Mouse (Mus musculus) kidney, postnatal 25 days (tissue): Measurements from ENCODE around the gene Eif2b3.

Experiments
- DNase-seq, 2 experiments: peaks; one replicate each; pipeline ENCODE4 v3.0.0; 2021; ENCODE audit warnings: mixed read lengths in 2 of 2

Gene Eif2b3

DNA sequence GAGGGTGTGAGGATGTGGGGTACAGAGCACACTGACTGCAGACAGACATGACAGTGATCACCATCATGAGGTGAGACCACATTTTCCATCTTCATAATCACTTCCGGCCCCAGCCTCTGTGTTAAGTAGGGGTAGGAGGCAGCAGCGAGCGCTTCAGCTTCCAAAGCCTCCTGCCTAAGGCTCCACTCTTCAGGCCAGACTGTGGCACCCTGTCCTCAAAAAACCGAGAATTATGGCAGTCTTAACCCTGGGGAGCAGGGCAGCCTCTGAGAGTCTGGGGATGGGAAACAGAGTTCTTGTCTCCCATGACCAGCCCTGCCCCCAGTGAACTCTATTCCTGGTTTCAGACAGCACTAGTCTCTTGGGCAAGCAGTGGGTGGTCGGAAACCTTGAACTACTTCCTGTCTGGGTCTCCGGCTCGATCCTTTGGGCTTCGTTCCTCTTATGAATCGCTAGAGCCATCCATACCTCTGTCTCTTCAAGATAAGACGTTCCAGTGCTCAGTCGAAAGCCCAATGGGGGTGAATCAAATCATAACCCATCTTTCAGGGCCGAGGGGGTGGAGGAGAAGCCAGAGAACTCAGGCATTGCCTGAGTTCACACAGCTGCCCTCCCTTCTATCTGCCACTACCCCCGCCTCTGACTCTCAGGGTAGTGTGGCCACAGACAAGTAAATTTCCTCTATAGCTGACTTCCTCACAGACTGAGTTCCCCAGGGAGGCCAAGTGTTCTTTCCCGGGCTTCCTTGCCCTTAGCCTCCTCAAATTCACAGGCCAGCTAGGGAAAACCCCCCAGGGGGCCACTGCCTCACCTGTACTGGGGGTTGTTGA lies 105.5 kb downstream of the Eif2b3 start:
- DNase-seq = peak; percentile 41 to 69

DNA sequence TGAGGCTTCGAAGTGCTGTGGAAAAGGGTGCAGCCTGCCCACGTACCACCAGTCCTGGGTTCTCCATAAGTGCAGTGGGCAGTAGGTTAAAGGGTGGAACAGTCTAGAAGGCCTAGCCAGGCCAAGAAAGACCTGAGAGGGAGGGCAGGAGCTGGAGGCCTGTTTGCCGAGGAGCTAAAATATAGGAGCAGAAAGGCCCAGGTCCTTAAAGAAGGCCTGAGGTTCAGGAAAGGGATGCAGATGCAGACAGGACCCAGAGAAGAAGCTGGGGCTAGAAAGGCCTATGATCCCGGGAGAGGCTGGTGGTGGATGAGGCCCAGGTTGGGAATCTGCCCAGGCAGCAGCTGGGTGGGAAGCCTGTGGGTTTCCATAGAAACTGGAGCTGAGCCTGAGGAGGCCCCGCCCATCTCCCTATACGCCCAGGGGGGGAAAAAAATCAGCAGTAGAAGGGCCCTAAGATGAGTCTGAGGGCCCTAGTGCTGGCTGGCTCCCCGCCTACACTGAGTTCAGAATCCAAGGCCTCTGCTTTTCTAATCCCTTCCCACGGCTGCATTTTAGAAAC lies 106.2 kb downstream of the Eif2b3 start, which contains the start of gene Btbd19:
TSS of gene Btbd19 (minus strand) at position 378 of the 562 bp plus-strand sequence.
- DNase-seq = peak; percentile 67 to 79

DNA sequence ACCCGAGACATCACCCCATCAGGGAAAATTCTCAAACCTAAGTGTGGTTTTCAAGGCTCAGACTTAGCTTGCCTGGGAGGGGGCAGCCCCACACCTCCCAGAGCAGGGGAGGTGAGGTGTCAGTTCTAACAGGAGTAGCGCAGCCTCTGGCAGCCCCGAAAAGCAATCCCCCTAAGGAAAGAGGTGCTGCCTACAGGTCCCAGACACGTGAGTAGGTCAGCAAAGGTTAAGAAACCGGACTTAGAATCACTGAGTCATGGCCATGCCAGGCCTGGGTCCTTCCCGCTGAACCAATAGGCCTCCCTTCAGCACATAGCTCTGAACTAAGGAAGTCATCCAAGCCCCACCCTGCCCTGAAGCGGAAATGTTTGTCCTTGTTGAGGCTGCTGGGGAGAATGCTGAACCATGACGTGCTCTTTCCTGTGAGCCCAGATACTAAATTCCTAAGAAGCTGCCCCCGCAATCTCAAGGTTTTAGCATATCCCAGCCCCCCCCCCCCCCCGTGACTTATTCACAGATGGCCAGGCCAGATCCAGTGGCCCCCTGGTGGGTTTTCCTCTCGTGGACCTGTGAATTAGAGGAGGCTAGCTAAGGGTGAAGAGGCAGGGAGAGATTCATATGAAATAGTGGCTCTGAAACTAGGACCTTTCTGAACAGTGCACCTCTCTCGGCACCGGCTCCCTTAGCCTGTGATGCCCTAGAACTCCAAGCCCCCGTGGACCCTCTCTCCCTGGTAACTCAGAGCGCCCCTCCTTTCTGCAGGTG lies 106.9 kb downstream of the Eif2b3 start:
- DNase-seq = peak; percentile 84 to 93

DNA sequence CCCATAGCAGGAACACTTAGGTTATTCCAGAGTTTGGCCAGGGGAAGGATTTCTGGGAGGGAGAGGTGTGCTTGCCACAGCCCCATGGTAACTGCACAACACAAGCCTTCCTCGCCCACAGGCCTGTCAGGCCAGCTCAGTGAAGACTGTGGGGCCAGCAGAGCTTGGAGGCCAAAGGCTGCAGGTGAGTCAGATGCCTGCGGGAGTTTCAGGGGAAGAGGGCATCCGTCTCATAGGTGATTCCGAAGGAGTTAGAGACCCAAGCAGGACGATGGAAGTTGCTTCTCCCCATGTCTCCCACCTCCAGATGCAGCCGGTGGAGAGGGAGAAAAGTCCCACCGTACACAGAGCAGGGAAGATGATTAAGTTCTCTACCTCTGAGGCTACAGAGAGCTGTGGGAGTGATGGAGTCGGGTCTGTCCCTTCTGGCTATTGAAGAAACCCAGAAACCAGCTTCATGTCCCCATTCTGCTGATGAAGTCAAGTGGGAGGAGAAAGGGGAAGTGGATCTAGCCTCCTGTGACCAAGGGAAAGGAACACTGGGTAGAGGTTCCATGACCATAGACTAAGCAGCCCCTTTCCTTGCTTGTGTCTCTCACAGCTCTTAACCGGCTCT lies 107.6 kb downstream of the Eif2b3 start, which contains the start of gene Tctex1d4:
TSS of gene Tctex1d4 (plus strand) at position 120 of the 616 bp plus-strand sequence.
- DNase-seq = no peak

DNA sequence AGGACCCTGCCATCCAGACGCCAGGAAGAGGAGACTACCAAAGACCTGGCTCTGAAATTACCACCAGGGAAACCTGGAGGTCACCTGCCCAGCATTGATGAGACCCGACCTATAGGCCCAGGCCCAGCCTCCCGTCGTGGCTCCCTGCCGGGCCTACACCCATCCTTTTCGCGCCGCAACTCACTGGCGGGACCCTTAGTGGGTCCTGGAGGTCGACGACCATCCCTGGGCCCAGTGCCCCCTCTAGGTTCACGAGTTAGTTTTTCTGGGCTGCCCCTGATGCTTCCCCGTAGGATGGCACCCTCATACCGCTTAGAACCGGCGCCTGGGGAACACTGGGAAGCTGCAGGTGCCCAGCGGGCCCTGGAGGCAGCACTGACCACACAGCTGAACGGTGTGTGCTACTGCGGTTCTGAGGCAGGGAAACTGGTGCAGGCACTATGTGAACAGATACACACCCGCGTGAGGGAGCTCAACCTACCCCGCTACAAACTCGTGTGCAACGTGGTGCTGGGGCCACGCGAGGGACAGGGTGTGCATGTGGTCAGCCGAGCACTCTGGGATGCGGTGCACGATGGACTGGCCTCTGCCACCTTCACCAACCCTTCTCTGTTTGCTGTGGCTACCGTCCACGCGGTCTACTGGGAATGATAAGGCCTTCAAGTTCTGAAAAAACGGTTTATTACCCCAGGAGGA lies 108.9 kb downstream of the Eif2b3 start:
- no peak for DNase-seq

DNA sequence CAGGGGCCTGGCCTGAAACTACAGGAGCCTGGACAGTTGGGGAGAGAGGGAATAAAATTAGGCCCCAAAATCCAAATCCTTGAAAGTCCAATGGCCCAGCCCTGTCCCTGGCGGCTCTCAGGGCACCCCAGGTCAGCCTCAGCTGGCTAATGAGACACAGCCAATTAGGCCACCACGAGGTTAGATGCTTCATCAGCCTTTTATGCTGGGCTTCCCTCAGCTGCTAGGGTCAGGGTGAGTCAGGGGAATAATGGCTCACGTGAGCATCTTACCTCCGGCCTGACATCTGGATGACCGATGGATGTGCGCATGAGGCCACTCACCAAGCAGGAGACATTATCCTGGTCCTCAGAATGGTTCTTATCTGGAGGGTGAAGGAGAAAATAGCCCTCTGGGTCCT lies 111.6 kb downstream of the Eif2b3 start:
- DNase-seq = peak in 1 of 2 experiments; percentile 70

DNA sequence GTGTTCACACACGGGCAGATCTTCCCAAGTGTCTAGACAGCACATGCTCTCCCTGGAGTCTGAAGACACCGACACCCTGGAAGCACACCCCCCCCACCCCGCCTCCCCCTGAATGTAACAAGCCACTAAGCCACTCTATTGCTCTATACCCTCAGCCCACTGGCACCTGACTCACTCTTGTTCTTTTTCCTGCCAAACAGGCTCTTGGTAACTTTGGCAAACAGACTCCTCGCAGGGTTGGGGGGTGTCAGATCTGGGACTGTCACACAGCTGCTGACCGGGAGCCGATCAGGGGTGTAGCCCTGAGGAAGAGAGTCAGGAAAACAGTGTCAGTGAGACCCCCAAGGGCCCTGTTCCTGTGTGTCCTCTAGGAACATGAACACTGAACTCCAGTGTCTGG lies 112.0 kb downstream of the Eif2b3 start:
- no peak for DNase-seq

DNA sequence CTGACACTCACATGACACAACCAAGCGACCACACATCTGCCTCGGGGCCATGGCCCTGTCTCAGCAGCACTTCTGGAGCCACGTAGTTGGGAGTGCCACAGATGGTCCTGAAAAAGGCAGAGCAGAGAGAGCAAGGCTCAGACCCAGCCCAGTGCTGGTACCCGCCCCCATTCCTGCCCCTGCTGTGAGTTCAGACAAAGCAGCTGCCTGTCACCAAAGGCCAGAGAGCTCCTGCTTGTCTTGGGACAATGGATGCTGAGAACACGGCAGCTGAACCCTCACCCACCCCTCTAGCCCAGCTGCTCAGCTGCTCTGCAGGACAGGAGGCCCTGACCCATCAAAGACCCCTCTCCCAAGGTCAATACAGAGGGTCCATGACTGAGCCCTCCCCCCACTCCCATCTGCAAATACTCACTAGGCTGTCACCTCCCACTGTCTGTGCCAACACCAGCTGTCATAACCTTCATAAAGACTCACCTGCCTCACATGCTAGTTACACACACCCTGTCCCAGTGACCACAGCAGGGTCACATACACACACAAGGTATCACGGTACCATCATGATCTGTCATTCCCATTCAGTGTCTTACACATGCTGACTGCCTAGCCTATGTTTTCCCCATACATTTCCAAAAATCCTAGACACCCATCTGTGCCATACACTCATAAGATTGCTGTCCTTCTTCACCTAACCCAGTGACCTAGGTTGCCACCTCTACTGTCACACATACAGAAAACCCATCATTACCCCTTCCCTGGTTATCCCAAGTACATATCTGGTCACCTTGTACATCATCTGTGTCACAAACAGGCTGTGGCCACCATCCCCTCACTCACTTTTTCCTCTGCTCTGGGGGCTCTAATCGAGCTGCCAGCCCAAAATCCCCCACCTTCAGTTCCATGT lies 112.9 kb downstream of the Eif2b3 start:
- DNase-seq = no peak

DNA sequence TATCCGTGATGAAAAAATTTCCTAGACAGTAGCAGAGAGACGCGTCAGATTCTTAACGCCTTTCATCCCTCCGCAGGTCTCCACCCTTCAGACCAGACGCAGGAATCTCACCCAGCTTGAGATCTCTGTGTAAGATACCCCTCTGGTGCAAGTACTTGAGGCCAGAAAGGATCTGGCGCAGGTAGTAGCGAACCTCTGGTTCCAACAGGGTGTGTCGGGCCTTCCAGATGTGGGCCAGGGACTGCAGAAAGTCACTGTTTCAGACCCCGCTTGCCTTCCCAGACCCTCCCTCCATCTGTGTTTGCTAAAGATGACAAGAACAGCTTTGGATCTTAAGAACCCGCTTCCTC lies 113.6 kb downstream of the Eif2b3 start:
- DNase-seq = no peak

DNA sequence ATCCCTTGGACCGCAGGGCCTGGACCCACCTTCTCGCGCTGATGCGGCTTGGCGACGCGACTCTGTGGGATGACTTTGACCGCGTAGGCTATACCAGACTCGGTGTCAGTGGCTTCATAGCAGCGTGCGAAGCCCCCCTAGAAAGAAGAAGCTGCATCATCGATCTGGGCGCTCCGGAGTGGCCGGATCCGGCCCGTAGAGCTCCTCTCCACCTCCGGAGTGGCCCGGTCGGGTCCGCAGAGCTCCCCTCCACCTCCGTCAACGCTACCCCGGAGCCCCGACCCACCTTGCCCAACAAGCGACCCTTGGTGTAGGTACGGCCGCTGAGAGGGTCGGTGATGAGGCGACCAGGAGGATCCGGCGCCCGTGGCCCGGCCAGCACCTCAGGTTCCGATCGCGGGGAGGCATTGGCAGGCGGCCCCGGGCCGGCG lies 114.2 kb downstream of the Eif2b3 start:
- peak in 1 of 2 experiments; percentile 47 for DNase-seq

DNA sequence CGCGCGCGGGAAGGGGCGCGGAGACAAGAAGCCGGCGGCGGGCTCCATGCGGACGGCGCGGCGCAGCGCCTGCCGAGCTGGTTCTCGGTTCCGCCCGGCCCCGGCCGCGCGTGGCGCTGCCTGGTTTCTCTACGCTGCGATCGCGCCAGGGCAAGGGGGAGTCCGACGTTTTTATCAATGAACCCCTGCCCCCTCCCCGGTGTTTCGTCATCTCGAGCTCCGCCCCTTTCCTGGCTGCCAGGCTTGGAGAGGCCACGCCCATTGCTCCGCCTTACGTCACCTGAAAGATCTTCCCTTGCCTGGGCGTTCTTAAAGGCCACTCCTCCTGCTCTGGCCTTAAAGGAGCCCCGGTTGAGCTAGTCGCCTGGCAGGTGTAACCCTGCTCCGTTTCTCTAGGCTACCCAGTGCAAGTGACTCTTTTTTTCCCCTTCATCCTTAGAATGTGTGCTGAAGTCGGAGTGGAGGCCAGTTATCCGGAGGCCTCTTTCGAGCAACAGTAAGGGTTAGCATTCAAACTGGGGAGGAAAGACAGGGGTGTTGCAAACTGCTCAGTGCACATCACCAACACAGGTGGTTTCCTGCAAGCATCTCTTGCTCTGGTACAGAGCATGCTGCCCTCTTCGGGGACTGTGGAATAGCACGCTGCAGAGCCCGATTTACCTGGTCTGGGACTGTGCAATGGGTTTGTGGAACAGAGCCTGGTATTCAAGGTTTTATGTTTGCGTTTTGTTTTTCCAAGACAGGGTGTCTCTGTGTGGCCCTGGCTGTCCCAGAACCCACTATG lies 114.8 kb downstream of the Eif2b3 start, which contains the start of gene Plk3:
TSS of gene Plk3 (minus strand) at position 147 of the 784 bp plus-strand sequence.
- DNase-seq = peak; percentile 98 to 99

DNA sequence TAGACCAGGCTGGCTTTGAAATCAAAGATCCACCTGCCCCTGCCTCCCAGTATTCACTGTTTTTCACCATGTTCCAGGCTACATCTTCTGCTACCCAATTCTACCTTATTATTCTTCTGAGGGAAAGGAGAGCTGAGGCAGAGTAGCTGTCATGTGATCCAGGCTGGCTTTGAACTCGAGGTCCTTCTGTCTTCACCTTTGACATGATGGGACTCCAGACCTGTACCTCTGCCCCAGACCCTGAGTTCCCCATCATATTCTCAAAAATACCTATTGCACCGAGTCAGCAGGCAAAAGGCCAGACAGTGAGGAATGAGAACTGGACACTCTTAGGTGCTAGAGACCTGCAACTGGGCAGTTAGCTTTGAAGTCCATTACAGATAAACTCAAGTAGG lies 115.4 kb downstream of the Eif2b3 start:
- DNase-seq = peak in 1 of 2 experiments; percentile 61

DNA sequence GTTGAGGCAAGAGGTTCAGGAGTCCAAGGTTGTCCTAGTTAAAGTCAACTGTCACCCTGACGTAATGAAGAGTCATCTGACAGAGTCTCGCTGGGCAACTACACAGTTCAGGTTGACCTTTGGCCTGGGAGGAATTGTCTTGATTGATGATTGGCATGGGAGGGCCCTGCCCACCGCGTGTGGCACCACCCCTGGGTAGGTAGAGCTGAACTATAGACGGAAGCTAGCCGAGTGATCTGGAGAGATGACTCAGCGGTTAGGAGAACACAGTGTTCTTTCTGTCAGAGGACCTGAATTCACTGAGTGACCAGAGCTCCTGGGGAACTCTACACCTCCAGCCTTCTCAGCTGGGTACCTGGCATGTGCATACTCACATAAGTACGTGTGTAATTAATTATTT lies 116.8 kb downstream of the Eif2b3 start:
- peak; percentile 85 to 95 for DNase-seq
